In genomic region chr9:45815113-45815512, GRCm38 (mm10) we compare ENCODE assay signal across 10 mouse cellular contexts. TPM values are rescaled to one million over a fixed set of nuclear protein-coding genes. Genes with fewer than 3 reads are reported as not detected.
DNase-seq lines count a peak whose midpoint lies in the region; ATAC-seq and TF ChIP-seq lines count a peak whose summit lies in the region.
"Had no signal": no experiment of that assay in that cellular context is flagged by ENCODE, and none has a peak within 500 bp of the region (broad histone marks: within the 10 kb centered on the region; RNA-seq: fewer than 3 reads in every experiment).

No protein-coding gene starts in this region.

- H3K4me2 ChIP-seq in liver, postnatal 0 days (ENCODE audit: low read depth, low read length), result no peak overlapping the region
- H3K4me2 ChIP-seq in liver, embryonic 12.5 days, result no peak overlapping the region
- H3K4me2 ChIP-seq in kidney, postnatal 0 days (ENCODE audit: low read length), result no peak overlapping the region; the same call in 1 of the 2 replicates
- H3K4me2 ChIP-seq: liver, embryonic 13.5 days; neural tube, embryonic 15.5 days had no signal

- no peaks in the 10 kb centered on the region for H3K36me3 ChIP-seq in liver, postnatal 0 days (replicated peaks; ENCODE audit: insufficient read depth, low read length)
- peaks cover 20% of the 10 kb centered on the region for H3K36me3 ChIP-seq in liver, embryonic 12.5 days
- H3K36me3 ChIP-seq in kidney, postnatal 0 days (ENCODE audit: insufficient read depth, low read length), result peaks cover 14% of the 10 kb centered on the region; the same call in 1 of the 2 replicates

- no peaks in the 10 kb centered on the region for H3K27me3 ChIP-seq in liver, postnatal 0 days (ENCODE audit: insufficient read depth, low read length)
- H3K27me3 ChIP-seq in liver, embryonic 12.5 days (replicated peaks), result peaks cover 4% of the 10 kb centered on the region; the same call in 1 of the 2 replicates
- no peaks in the 10 kb centered on the region for H3K27me3 ChIP-seq in kidney, postnatal 0 days (ENCODE audit: insufficient read depth, low read length)
- H3K27me3 ChIP-seq: liver, embryonic 13.5 days; neural tube, embryonic 15.5 days had no signal

- no peak for ATAC-seq in liver, postnatal 0 days
- no peak for ATAC-seq in liver, embryonic 12.5 days
- ATAC-seq in kidney, postnatal 0 days (replicated peaks; ENCODE audit: low FRiP score, low read depth), result no peak

- no peak for TF ChIP-seq EP300 in liver, postnatal 0 days (IDR thresholded peaks at IDR 0.05; ENCODE audit: low read depth)

- DNase-seq in adrenal gland, adult 2 months, result peak; percentile 15
- no peak for DNase-seq in adrenal gland, postnatal 14 days
- DNase-seq in liver, postnatal 0 days, result no peak
- DNase-seq in kidney, postnatal 0 days (ENCODE audit: low spot score), result peak; percentile 35
- DNase-seq in right cerebral cortex, postnatal 25 days, result peak; percentile 38
- DNase-seq in urinary bladder, adult 2 months (ENCODE audit: low spot score), result no peak
- no peak for DNase-seq in testis, postnatal 14 days (ENCODE audit: low spot score)
- DNase-seq: liver, embryonic 13.5 days had no signal

- no peak overlapping the region for H3K9ac ChIP-seq in liver, postnatal 0 days (replicated peaks)
- H3K9ac ChIP-seq in liver, embryonic 12.5 days, result no peak overlapping the region
- H3K9ac ChIP-seq in kidney, postnatal 0 days (ENCODE audit: low read depth, low read length), result no peak overlapping the region
- H3K9ac ChIP-seq: liver, embryonic 13.5 days; neural tube, embryonic 15.5 days had no signal

- H3K4me1 ChIP-seq in liver, postnatal 0 days (ENCODE audit: insufficient read depth), result no peaks in the 10 kb centered on the region
- peaks cover 8% of the 10 kb centered on the region; the same call in 1 of the 2 replicates for H3K4me1 ChIP-seq in liver, embryonic 12.5 days
- H3K4me1 ChIP-seq in kidney, postnatal 0 days (replicated peaks; ENCODE audit: insufficient read depth, low read length), result no peaks in the 10 kb centered on the region; the same call in 1 of the 2 replicates
- H3K4me1 ChIP-seq: neural tube, embryonic 15.5 days had no signal

- 0 out of 2 replicates have a peak overlapping the region, but pooled peaks have one; percentile 34 for H3K27ac ChIP-seq in liver, postnatal 0 days (ENCODE audit: low read depth)
- no peak overlapping the region for H3K27ac ChIP-seq in liver, embryonic 12.5 days
- no peak overlapping the region for H3K27ac ChIP-seq in kidney, postnatal 0 days
- H3K27ac ChIP-seq: liver, embryonic 13.5 days; neural tube, embryonic 15.5 days had no signal

- no peak for TF ChIP-seq CTCF in liver, postnatal 0 days (IDR thresholded peaks at IDR 0.05; ENCODE audit: low read depth)
- TF ChIP-seq CTCF in kidney, postnatal 0 days (IDR thresholded peaks at IDR 0.05; ENCODE audit: low read depth), result no peak

- H3K4me3 ChIP-seq in liver, postnatal 0 days (ENCODE audit: low read depth, low read length), result no peak overlapping the region
- H3K4me3 ChIP-seq in liver, embryonic 12.5 days, result no peak overlapping the region
- H3K4me3 ChIP-seq in kidney, postnatal 0 days (replicated peaks; ENCODE audit: low read depth, low read length), result no peak overlapping the region
- H3K4me3 ChIP-seq: liver, embryonic 13.5 days; neural tube, embryonic 15.5 days had no signal

- H3K9me3 ChIP-seq in liver, postnatal 0 days (ENCODE audit: low read length), result no peaks in the 10 kb centered on the region
- no peaks in the 10 kb centered on the region for H3K9me3 ChIP-seq in liver, embryonic 12.5 days (replicated peaks)
- H3K9me3 ChIP-seq in kidney, postnatal 0 days (replicated peaks; ENCODE audit: low read length), result no peaks in the 10 kb centered on the region
- H3K9me3 ChIP-seq: liver, embryonic 13.5 days; neural tube, embryonic 15.5 days had no signal

- 77% methylated on average over 9 of the region's 9 CpGs for WGBS in liver, postnatal 0 days (ENCODE audit: insufficient replicate concordance)
- 81% methylated on average over 9 of the region's 9 CpGs for WGBS in liver, embryonic 12.5 days (ENCODE audit: insufficient replicate concordance)
- WGBS in kidney, postnatal 0 days, result 64% methylated on average over 9 of the region's 9 CpGs

RNA-seq across cellular contexts. Expression of gene Cep164, which starts 13.4 kb away (rescaled TPM):
- 10 to 100 TPM; 15.0 to 18.8 TPM for total RNA-seq in adrenal gland, adult 2 months (2021)
- 23.4 and 28.1 TPM in 2 replicates for polyA plus RNA-seq in adrenal gland, adult 2 months (2012; rRNA removed)
- 12.4 and 13.1 TPM in 2 replicates for total RNA-seq in adrenal gland, postnatal 14 days (2021)
- polyA plus RNA-seq in liver, postnatal 0 days (2015; fragmentation: Nextera tagmentation; extraction: Ambion mirVana), result 6.1 and 6.6 TPM in 2 replicates
- polyA plus RNA-seq in liver, embryonic 12.5 days (2016; fragmentation: Nextera tagmentation; extraction: Ambion mirVana), result 6.2 and 8.2 TPM in 2 replicates
- 20.1 and 20.6 TPM in 2 replicates for polyA plus RNA-seq in kidney, postnatal 0 days (2015; fragmentation: Nextera tagmentation; extraction: Ambion mirVana)
- polyA plus RNA-seq in urinary bladder, adult 2 months (2012; rRNA removed), result 28.5 and 31.6 TPM in 2 replicates

RNA-seq across cellular contexts. Expression of gene Bace1, which starts 23.3 kb away (rescaled TPM):
- 10 to 100 TPM; 22.0 to 27.6 TPM for total RNA-seq in adrenal gland, adult 2 months (2021)
- polyA plus RNA-seq in adrenal gland, adult 2 months (2012; rRNA removed), result 22.9 and 28.7 TPM in 2 replicates
- 25.2 and 25.6 TPM in 2 replicates for total RNA-seq in adrenal gland, postnatal 14 days (2021)
- 8.3 and 10.7 TPM in 2 replicates for polyA plus RNA-seq in liver, postnatal 0 days (2015; fragmentation: Nextera tagmentation; extraction: Ambion mirVana)
- polyA plus RNA-seq in liver, embryonic 12.5 days (2016; fragmentation: Nextera tagmentation; extraction: Ambion mirVana), result 9.0 and 9.4 TPM in 2 replicates
- 26.5 and 29.1 TPM in 2 replicates for polyA plus RNA-seq in kidney, postnatal 0 days (2015; fragmentation: Nextera tagmentation; extraction: Ambion mirVana)
- polyA plus RNA-seq in urinary bladder, adult 2 months (2012; rRNA removed), result 25.3 and 31.7 TPM in 2 replicates

Comparison
In these comparisons a context has a peak if more than half of its experiments do, and no peak if none do; other contexts are left out.
1. DNase-seq: peak in adrenal gland, adult 2 months (single experiment), kidney, postnatal 0 days (single experiment) and right cerebral cortex, postnatal 25 days (single experiment); none in adrenal gland, postnatal 14 days (single experiment), liver, postnatal 0 days (single experiment), urinary bladder, adult 2 months (single experiment) and testis, postnatal 14 days (single experiment).